Mouse (Mus musculus) gastrocnemius, postnatal 14 days (tissue): ENCODE results near the gene Ctnnb1. TPM values are rescaled to one million over a fixed set of nuclear protein-coding genes. Genes with fewer than 3 reads are reported as not detected.
"Not testable (repeated sequence)": the region's sequence is repeated elsewhere in the genome, so short reads cannot be mapped to it uniquely, and the experiment has no call there.

ENCODE experiments used
- DNase-seq: peaks from one replicate; pipeline ENCODE4 v3.0.0; 2021; ENCODE audit warnings: mixed read lengths
- intact Hi-C: fragments of 180-260 bp; cut with DNase I; formaldehyde crosslinking; loops from one replicate; pipeline ENCODE4 v1.15.1; 2025; ENCODE audit warnings: low total_unique reads
- long read RNA-seq, 2 experiments: library from polyadenylated mRNA; stranded (forward); transcript quantifications; one replicate each; pipeline ENCODE4 v2.0.0; 2021
- total RNA-seq, 2 experiments: library from RNA; stranded (reverse); gene quantifications; 2 replicates each; pipeline ENCODE4 v1.2.3; 2021

Ctnnb1 gene
- 100 to 1,000 TPM; 221 to 244 TPM for total RNA-seq
- long read RNA-seq, experiment 1, transcript Ctnnb1-201 (15 exons, 3,623 nt), result major isoform, 27 of 51 reads
- long read RNA-seq, experiment 1, partial matches to known transcripts, result 21 of 51 reads
- long read RNA-seq, experiment 1, other reads (novel, unspliced or antisense), result 3 of 51 reads
- long read RNA-seq, experiment 2, transcript Ctnnb1-201 (15 exons, 3,623 nt), result major isoform, 29 of 54 reads
- long read RNA-seq, experiment 2, partial matches to known transcripts, result 16 of 54 reads
- long read RNA-seq, experiment 2, other reads (novel, unspliced or antisense), result 6 of 54 reads

- DNase-seq, result no peak
- intact Hi-C loops, result no loop called here
Measured at GRCm38 (mm10) chr9:120929081-120929480, at the start of gene Ctnnb1. TSS of gene Ctnnb1 (plus strand) at chr9:120929216.

GRCm38 (mm10) chr9:120880286-120880685 is 48.7 kb upstream of the Ctnnb1 start:
- intact Hi-C loops, result no loop called here
- no peak for DNase-seq

- DNase-seq, result no peak
- intact Hi-C loops, result no loop called here
Measured at GRCm38 (mm10) chr9:120881121-120881520, 47.9 kb upstream of the Ctnnb1 start.

DNA sequence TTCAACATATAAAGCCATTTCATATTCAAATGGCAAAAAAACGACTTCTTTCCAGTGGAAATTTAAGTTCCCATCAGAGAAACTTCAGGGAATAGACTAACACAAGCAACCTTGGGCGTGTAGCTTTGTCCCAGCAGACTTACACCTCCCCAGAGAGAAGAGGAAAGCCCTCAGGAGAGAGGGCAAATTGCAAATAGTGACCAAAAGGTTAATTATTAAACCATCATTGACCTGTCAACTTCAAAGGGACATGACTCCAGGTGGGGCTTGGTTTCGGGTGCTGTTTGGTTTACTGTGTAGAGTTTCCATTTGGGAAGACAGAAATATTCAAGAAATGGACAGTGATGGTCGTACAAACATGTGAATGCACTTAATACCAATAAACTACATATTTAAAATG is 47.2 kb upstream of the Ctnnb1 start:
- no peak for DNase-seq
- intact Hi-C loops, result no loop called here

- DNase-seq, result no peak
- intact Hi-C loops, result no loop called here
Measured at GRCm38 (mm10) chr9:120884726-120885125, 44.3 kb upstream of the Ctnnb1 start.

DNA sequence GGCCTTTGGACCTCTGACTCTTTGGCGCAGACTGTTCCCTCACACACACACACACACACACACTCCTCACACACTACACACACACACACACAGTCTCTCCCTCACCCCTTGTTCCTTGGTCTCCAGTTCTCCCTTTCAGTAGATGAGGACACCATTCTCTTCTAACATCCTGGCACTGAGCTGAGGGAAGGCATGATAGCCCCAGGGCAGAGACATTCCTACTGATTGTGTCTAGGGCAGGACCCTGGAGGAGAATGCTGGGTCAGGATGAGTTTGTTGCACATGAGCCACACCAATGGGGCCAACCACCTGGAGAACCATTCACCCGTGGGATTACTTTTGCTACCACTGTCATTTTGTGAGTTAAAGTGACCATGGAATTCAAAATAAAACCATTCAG is 41.4 kb upstream of the Ctnnb1 start:
- DNase-seq, result no peak
- intact Hi-C loops, result no loop called here

GRCm38 (mm10) chr9:120893435-120893834 is 35.6 kb upstream of the Ctnnb1 start:
- DNase-seq, result no peak
- intact Hi-C loops, result no loop called here

- intact Hi-C loops, result no loop called here
- no peak for DNase-seq
Measured at GRCm38 (mm10) chr9:120893971-120894370, 35.0 kb upstream of the Ctnnb1 start.

GRCm38 (mm10) chr9:120894376-120894775 is 34.6 kb upstream of the Ctnnb1 start:
- intact Hi-C loops, result no loop called here

GRCm38 (mm10) chr9:120896502-120896901 is 32.5 kb upstream of the Ctnnb1 start:
- no peak for DNase-seq
- intact Hi-C loops, result no loop called here

More at GRCm38 (mm10) chr9:120894376-120894775, 34.6 kb upstream of the Ctnnb1 start:
- DNase-seq, result no peak

DNA sequence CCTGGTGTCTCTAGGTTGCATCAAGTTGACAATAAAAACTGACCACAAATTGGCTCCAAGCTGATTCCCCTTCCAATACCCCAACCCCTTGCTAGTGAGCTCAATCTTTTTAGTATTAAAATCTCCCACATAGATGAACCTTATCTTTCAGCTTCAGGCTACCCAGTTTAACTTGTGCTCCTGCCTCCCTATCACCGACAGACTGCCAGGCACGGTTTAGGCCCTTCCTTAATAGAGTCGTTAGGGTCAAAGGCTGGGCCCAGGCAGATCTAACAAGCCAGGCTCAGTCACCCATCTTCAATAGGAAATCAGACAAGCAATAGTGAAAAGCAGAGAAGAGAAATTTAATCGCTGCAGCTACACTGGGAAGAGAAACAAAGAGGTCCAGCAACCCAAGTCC is 31.7 kb upstream of the Ctnnb1 start:
- DNase-seq, result no peak
- intact Hi-C loops, result no loop called here

DNA sequence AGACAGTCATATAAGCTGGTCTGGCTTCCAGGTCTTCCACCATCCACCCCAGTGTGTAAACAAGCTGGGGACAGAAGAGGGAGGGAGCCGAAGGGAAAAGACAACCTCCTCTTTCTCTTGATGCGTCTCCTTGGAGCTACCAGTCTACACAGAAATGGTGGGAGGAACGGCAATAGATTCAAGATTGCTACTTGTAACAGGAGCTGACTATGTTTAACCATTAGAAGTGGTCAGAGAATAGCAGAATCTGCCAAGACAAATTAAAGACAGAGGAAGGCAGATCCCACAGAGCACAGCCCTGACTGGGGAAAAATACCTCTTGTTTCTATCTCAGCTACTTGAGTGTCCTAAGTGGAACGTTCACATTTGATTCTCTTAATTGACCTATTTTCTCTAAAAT is 29.2 kb upstream of the Ctnnb1 start:
- DNase-seq, result no peak
- intact Hi-C loops, result no loop called here

- intact Hi-C loops, result no loop called here
- DNase-seq, result no peak
Measured at GRCm38 (mm10) chr9:120900338-120901274, 28.4 kb upstream of the Ctnnb1 start.

DNA sequence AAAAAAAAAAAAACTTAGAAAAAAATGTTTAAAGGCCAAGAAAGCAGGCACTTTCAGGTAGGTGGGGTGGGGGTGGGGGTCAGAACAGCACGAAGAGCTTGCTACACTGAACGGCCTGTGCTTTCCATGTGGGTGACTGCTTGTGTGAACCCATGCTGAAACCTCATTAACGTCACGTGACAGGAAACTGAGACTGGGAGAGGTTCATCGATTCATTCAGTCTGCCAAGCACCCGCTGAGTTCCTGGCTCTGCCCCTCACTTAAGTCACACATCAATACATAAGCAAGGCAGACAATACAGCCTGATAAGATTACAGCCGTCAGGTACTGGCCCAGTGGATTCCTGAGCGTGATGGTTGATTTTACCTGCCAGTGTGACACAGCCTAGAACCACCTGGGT is 26.5 kb upstream of the Ctnnb1 start:
- intact Hi-C loops, result no loop called here

DNA sequence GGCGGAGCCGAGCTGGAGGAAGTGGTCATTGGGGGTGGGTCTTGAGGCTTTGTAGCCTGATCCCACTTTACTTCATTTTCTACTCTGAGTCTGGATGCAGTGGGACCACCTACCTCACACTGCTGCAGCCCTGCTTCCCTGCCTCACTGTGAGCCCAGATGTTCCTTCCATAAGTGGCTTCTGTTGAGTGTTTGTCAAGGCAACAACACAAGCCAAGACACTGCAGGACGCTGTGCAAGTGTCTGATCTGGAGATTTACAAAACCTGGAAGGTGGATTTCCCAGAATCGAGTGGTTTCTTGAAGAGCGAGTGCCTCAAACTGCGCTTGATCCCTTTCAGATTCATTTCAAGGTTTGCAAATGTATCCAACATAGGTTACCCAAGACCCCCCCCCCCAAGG is 20.6 kb upstream of the Ctnnb1 start:
- intact Hi-C loops, result no loop called here
- DNase-seq, result no peak

More for the DNA sequence above, 26.5 kb upstream of the Ctnnb1 start:
- DNase-seq, result no peak

- intact Hi-C loops, result no loop called here
- no peak for DNase-seq
Measured at GRCm38 (mm10) chr9:120913152-120913551, 15.9 kb upstream of the Ctnnb1 start.

DNA sequence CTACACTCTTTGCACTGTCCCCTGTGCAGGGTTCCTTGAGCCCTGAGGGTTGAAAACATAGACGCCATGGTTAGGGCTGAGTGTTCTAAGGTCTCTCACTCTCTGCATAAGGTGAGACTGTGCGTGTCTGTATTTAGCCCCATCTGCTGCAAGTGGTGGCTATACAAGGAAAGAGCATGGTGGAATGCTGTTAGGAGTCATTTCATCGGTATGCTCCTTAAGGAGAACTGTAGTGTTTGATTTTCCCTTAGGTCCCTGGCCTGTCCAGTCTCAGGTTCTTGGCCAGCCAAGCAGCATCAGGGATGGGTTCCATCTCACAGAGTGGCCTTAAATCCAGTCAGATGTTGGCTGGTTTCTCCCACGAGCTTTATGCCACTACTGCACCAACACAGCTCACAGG is 14.6 kb upstream of the Ctnnb1 start:
- intact Hi-C loops, result no loop called here
- no peak for DNase-seq

DNA sequence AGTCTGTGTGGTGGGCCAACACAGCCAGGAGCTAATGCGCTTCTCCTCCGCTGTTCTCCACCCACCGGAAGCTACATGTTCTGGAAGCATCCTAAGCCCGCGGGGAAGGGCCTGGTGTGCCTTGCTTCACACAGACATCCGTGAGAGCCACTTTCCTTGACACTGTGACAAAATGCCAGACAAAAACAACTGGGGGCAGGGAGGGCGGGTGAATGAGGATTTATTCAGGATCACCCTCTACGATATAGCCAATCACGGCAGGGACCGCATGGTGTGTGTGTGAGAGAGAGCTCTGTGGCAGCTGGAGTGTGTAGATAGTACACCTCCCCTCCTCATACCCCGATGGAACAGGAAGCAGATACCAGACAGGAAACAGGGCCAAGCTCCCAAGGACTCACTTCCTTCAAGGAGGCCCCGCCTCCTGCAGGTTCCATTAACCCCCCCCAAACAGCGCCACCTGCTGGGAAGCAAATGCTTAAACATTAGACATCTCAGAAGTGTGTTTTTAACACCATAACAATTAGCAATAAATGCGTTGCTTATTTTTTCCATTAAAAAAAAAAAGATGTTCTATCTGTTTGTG is 14.0 kb upstream of the Ctnnb1 start:
- DNase-seq, result peak; percentile 16
- intact Hi-C loops, result no loop called here

GRCm38 (mm10) chr9:120917619-120918018 is 11.4 kb upstream of the Ctnnb1 start:
- intact Hi-C loops, result not testable (repeated sequence)

GRCm38 (mm10) chr9:120918211-120918610 is 10.8 kb upstream of the Ctnnb1 start:
- no peak for DNase-seq
- intact Hi-C loops, result no loop called here

More at GRCm38 (mm10) chr9:120917619-120918018, 11.4 kb upstream of the Ctnnb1 start:
- DNase-seq, result not testable (repeated sequence)
